Mouse (Mus musculus): ENCODE measurements around the gene Olfr149.

DNA sequence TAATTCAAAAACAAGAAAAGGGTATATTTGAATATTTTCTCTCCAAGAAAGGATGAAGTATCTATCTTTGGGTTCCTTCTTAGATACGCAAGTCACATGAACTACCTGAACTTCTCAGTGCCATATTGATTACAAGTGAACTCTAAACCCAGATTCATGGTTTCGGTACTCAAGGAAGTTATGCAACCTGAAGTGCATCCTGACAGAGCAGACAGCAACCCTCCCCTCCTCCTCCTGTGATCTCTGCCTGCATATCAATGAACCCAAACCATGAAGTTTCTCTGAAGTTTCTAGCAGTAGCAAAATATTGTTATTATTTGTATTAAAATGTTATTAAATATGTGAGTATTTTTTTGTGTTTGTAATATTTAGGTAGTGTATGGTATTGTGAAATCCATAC is 28.4 kb downstream of the Olfr149 start:
- TF ChIP-seq EP300 (IDR thresholded peaks at IDR 0.05; ENCODE audit: low read depth) (no peak), CTCF (IDR thresholded peaks at IDR 0.05; ENCODE audit: low read depth) (no peak)
